23 mouse cellular contexts compared by ENCODE assay signal in genomic region chr10:84376346-84376745, GRCm38 (mm10).
DNase-seq lines count a peak whose midpoint lies in the region; ATAC-seq and TF ChIP-seq lines count a peak whose summit lies in the region.
"Had no signal": no experiment of that assay in that cellular context is flagged by ENCODE, and none has a peak within 500 bp of the region (broad histone marks: within the 10 kb centered on the region; RNA-seq: fewer than 3 reads in every experiment).

No protein-coding gene starts in this region.

- no peaks in the 10 kb centered on the region; the same call in 1 of the 2 replicates for H3K79me2 ChIP-seq in heart, adult 2 months (replicated peaks; ENCODE audit: control insufficient read depth, insufficient read depth, low read length)

- no peak overlapping the region for H3K4me3 ChIP-seq in heart, adult 2 months
- H3K4me3 ChIP-seq in intestine, embryonic 15.5 days (replicated peaks): no peak overlapping the region
- no peak overlapping the region for H3K4me3 ChIP-seq in intestine, embryonic 16.5 days (ENCODE audit: low read length)
- no peak overlapping the region for H3K4me3 ChIP-seq in midbrain, embryonic 11.5 days (ENCODE audit: low read depth, low read length)
- no peak overlapping the region for H3K4me3 ChIP-seq in midbrain, embryonic 10.5 days
- H3K4me3 ChIP-seq: embryonic facial prominence, embryonic 10.5 days; embryonic facial prominence, embryonic 13.5 days; erythroblast, embryonic 14.5 days; forebrain, embryonic 12.5 days; forebrain, embryonic 15.5 days; heart, embryonic 13.5 days; hindbrain, embryonic 10.5 days; hindbrain, embryonic 13.5 days had no signal

- H3K9me3 ChIP-seq in intestine, embryonic 15.5 days: no peaks in the 10 kb centered on the region
- no peaks in the 10 kb centered on the region for H3K9me3 ChIP-seq in intestine, embryonic 16.5 days (ENCODE audit: control insufficient read depth, low read length)
- no peaks in the 10 kb centered on the region for H3K9me3 ChIP-seq in midbrain, embryonic 11.5 days (ENCODE audit: control insufficient read depth, low read length)
- H3K9me3 ChIP-seq in midbrain, embryonic 10.5 days (replicated peaks): no peaks in the 10 kb centered on the region
- H3K9me3 ChIP-seq: embryonic facial prominence, embryonic 10.5 days; embryonic facial prominence, embryonic 13.5 days; forebrain, embryonic 12.5 days; forebrain, embryonic 15.5 days; heart, embryonic 13.5 days; hindbrain, embryonic 10.5 days; hindbrain, embryonic 13.5 days had no signal

- H3K36me3 ChIP-seq in heart, adult 2 months (ENCODE audit: control insufficient read depth, insufficient read depth, low read length): peaks cover 4% of the 10 kb centered on the region; the same call in 1 of the 2 replicates
- H3K36me3 ChIP-seq in intestine, embryonic 15.5 days: no peaks in the 10 kb centered on the region
- H3K36me3 ChIP-seq in intestine, embryonic 16.5 days (ENCODE audit: control insufficient read depth, insufficient read depth, low read length): no peaks in the 10 kb centered on the region
- H3K36me3 ChIP-seq in midbrain, embryonic 11.5 days (ENCODE audit: control insufficient read depth, insufficient read depth, low read length): peaks cover 9% of the 10 kb centered on the region; the same call in 1 of the 2 replicates
- H3K36me3 ChIP-seq in midbrain, embryonic 10.5 days: peaks cover 90% of the 10 kb centered on the region

- no peak for TF ChIP-seq POLR2A in heart, adult 2 months (IDR thresholded peaks at IDR 0.05; ENCODE audit: insufficient read depth, low read depth, low read length)

- no peak overlapping the region for H3K9ac ChIP-seq in heart, adult 2 months (ENCODE audit: low read depth, low read length)
- H3K9ac ChIP-seq in intestine, embryonic 15.5 days: no peak overlapping the region
- no peak overlapping the region for H3K9ac ChIP-seq in intestine, embryonic 16.5 days (ENCODE audit: low read depth, low read length)
- H3K9ac ChIP-seq in midbrain, embryonic 11.5 days (ENCODE audit: low read length): no peak overlapping the region
- H3K9ac ChIP-seq: embryonic facial prominence, embryonic 13.5 days; forebrain, embryonic 12.5 days; forebrain, embryonic 15.5 days; heart, embryonic 13.5 days; hindbrain, embryonic 13.5 days had no signal

- no peaks in the 10 kb centered on the region for H3K27me3 ChIP-seq in heart, adult 2 months (ENCODE audit: control insufficient read depth, insufficient read depth, low read length)
- H3K27me3 ChIP-seq in intestine, embryonic 15.5 days (replicated peaks): no peaks in the 10 kb centered on the region
- H3K27me3 ChIP-seq in intestine, embryonic 16.5 days (replicated peaks; ENCODE audit: control insufficient read depth, insufficient read depth, low read length): no peaks in the 10 kb centered on the region
- H3K27me3 ChIP-seq in midbrain, embryonic 11.5 days (ENCODE audit: control insufficient read depth, insufficient read depth, low read length): no peaks in the 10 kb centered on the region
- H3K27me3 ChIP-seq in midbrain, embryonic 10.5 days (ENCODE audit: low read depth, poor library complexity, severe bottlenecking): no peaks in the 10 kb centered on the region
- H3K27me3 ChIP-seq: embryonic facial prominence, embryonic 13.5 days; forebrain, embryonic 12.5 days; forebrain, embryonic 15.5 days; heart, embryonic 13.5 days; hindbrain, embryonic 13.5 days had no signal

- WGBS in heart, adult 2 months: 94% methylated on average over 5 of the region's 5 CpGs
- 71% methylated on average over 5 of the region's 5 CpGs for WGBS in intestine, embryonic 15.5 days
- 77% methylated on average over 5 of the region's 5 CpGs for WGBS in intestine, embryonic 16.5 days
- WGBS in midbrain, embryonic 11.5 days: 93% methylated on average over 5 of the region's 5 CpGs
- WGBS in midbrain, embryonic 10.5 days: 87% methylated on average over 5 of the region's 5 CpGs

- TF ChIP-seq EP300 in heart, adult 2 months (IDR thresholded peaks at IDR 0.05; ENCODE audit: insufficient read depth, low read depth, low read length): no peak

- DNase-seq in heart, adult 11 months: peak; percentile 70
- no peak for DNase-seq in heart, adult 2 months
- DNase-seq in midbrain, embryonic 11.5 days (ENCODE audit: low spot score, missing footprints): peak; percentile 73
- no peak for DNase-seq in midbrain, embryonic 10.5 days (ENCODE audit: low spot score)
- DNase-seq: adrenal gland, adult 2 months; adrenal gland, postnatal 14 days; cerebellum, postnatal 10 days; cerebellum, postnatal 36 days; embryo, embryonic 11 days; gastrocnemius, postnatal 25 days; kidney, adult 11 months had no signal

- ATAC-seq in intestine, embryonic 15.5 days: 0 out of 2 replicates have a peak, but pooled peaks have one; percentile 43
- ATAC-seq in intestine, embryonic 16.5 days: no peak
- no peak for ATAC-seq in midbrain, embryonic 11.5 days (ENCODE audit: low FRiP score)
- ATAC-seq: CD4-positive, CD25-positive, alpha-beta regulatory T cell, adult 4 months; forebrain, embryonic 15.5 days; hindbrain, embryonic 16.5 days had no signal

- intact Hi-C loops in heart, adult 2 months (cut with DNase I): no loop called here

- no peak overlapping the region for H3K27ac ChIP-seq in heart, adult 2 months
- H3K27ac ChIP-seq in intestine, embryonic 15.5 days: no peak overlapping the region
- no peak overlapping the region for H3K27ac ChIP-seq in intestine, embryonic 16.5 days (ENCODE audit: low read length)
- H3K27ac ChIP-seq in midbrain, embryonic 11.5 days (ENCODE audit: low read depth, low read length): no peak overlapping the region
- no peak overlapping the region for H3K27ac ChIP-seq in midbrain, embryonic 10.5 days (replicated peaks)
- H3K27ac ChIP-seq: embryonic facial prominence, embryonic 10.5 days; embryonic facial prominence, embryonic 13.5 days; forebrain, embryonic 12.5 days; forebrain, embryonic 15.5 days; heart, embryonic 13.5 days; hindbrain, embryonic 10.5 days; hindbrain, embryonic 13.5 days had no signal

- TF ChIP-seq CTCF in heart, adult 2 months (IDR thresholded peaks at IDR 0.05): no peak

- H3K4me1 ChIP-seq in heart, adult 2 months (ENCODE audit: control insufficient read depth, insufficient read depth, low read length): no peaks in the 10 kb centered on the region
- no peaks in the 10 kb centered on the region for H3K4me1 ChIP-seq in intestine, embryonic 15.5 days (replicated peaks)
- H3K4me1 ChIP-seq in intestine, embryonic 16.5 days (ENCODE audit: control insufficient read depth, insufficient read depth, low read length): no peaks in the 10 kb centered on the region
- H3K4me1 ChIP-seq in midbrain, embryonic 11.5 days (ENCODE audit: control insufficient read depth, insufficient read depth, low read length): peaks cover 16% of the 10 kb centered on the region
- peaks cover 28% of the 10 kb centered on the region for H3K4me1 ChIP-seq in midbrain, embryonic 10.5 days

- H3K4me2 ChIP-seq in intestine, embryonic 15.5 days (replicated peaks): no peak overlapping the region
- no peak overlapping the region for H3K4me2 ChIP-seq in intestine, embryonic 16.5 days (ENCODE audit: low read depth, low read length)
- H3K4me2 ChIP-seq in midbrain, embryonic 11.5 days: no peak overlapping the region
- H3K4me2 ChIP-seq: embryonic facial prominence, embryonic 13.5 days; forebrain, embryonic 12.5 days; forebrain, embryonic 15.5 days; heart, embryonic 13.5 days; hindbrain, embryonic 13.5 days had no signal

Comparison
In these comparisons a context has a peak if more than half of its experiments do, and no peak if none do; other contexts are left out.
1. DNase-seq: peak in heart, adult 11 months (single experiment) and midbrain, embryonic 11.5 days (single experiment); none in heart, adult 2 months (0 of 2) and midbrain, embryonic 10.5 days (single experiment).